Mouse (Mus musculus) spleen, embryonic (tissue): ENCODE results near the gene Ppp1r36.
"Not testable (repeated sequence)": the region's sequence is repeated elsewhere in the genome, so short reads cannot be mapped to it uniquely, and the experiment has no call there.

Source experiments
- CTCF ChIA-PET: fragments of 350-600 bp; sonication (Branson Sonifier 250); formaldehyde crosslinking; loops from one replicate; lab custom pipeline; 2022; lab: Charles Lee

Gene Ppp1r36

GRCm38 (mm10) chr12:76392979-76393378 lies 24.4 kb upstream of the Ppp1r36 start:
- CTCF ChIA-PET, result no interaction called here

GRCm38 (mm10) chr12:76397281-76397680 lies 20.1 kb upstream of the Ppp1r36 start:
- CTCF ChIA-PET, result no interaction called here

DNA sequence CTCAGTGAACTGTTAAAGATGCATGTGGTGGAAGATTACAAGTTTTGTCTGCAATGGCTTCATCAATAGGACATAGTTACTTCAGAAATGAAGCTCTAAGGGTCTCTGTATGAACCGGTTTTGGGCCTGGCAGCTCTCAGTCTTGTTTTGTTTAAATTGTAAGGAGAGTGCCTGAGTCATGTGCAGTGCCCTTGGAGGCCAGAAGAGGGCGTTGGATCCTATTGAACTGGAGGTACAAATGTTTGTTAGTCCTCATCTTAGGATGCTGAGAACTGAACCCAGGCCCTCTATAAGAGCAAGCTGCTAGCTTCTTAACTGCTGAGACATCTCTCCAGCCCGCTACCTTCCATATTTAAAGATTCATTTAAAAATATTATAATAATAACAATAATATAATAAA lies 15.7 kb upstream of the Ppp1r36 start:
- CTCF ChIA-PET, result no interaction called here

GRCm38 (mm10) chr12:76402991-76403885 lies 14.1 kb upstream of the Ppp1r36 start:
- CTCF ChIA-PET, result no interaction called here

- CTCF ChIA-PET, result no interaction called here
Measured at GRCm38 (mm10) chr12:76403886-76404537, 13.3 kb upstream of the Ppp1r36 start, which contains the start of gene Hspa2. TSS of gene Hspa2 (plus strand) at chr12:76404176.

DNA sequence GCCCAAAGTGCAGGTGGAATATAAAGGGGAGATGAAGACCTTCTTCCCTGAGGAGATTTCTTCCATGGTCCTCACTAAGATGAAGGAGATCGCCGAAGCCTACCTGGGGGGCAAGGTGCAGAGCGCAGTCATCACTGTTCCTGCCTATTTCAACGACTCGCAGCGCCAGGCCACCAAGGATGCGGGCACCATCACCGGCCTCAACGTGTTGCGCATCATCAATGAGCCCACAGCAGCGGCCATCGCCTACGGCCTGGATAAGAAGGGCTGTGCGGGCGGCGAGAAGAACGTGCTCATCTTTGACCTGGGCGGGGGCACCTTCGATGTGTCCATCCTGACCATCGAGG lies 12.5 kb upstream of the Ppp1r36 start:
- CTCF ChIA-PET, result no interaction called here

DNA sequence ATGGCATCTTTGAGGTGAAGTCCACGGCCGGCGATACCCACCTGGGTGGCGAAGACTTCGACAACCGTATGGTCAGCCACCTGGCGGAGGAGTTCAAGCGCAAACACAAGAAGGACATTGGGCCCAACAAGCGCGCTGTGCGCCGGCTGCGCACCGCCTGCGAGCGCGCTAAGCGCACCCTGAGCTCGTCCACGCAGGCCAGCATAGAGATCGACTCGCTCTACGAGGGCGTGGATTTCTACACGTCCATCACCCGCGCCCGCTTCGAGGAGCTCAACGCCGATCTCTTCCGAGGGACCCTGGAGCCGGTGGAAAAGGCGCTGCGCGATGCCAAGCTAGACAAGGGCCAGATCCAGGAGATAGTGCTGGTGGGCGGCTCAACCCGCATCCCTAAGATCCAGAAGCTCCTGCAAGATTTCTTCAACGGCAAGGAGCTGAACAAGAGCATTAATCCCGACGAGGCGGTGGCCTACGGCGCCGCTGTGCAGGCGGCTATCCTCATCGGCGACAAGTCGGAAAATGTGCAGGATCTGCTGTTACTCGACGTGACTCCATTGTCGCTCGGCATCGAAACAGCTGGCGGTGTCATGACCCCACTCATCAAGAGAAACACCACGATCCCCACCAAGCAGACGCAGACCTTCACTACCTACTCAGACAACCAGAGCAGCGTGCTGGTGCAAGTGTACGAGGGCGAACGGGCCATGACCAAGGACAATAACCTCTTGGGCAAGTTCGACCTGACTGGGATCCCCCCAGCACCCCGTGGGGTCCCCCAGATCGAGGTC lies 12.0 kb upstream of the Ppp1r36 start:
- CTCF ChIA-PET, result interaction anchor here (0.6 kb wide), 1 partner anchor 886 kb away, joined by 4 read pairs; no protein-coding TSS in a partner anchor

DNA sequence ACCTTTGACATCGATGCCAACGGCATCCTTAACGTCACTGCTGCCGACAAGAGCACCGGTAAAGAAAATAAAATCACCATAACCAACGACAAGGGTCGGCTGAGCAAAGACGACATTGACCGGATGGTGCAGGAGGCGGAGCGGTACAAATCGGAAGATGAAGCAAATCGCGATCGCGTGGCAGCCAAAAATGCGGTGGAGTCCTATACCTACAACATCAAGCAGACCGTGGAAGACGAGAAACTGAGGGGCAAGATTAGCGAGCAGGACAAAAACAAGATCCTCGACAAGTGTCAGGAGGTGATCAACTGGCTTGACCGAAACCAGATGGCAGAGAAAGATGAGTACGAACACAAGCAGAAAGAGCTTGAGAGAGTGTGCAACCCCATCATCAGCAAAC lies 11.4 kb upstream of the Ppp1r36 start:
- CTCF ChIA-PET, result interaction anchor here (0.6 kb wide), 1 partner anchor 886 kb away, joined by 4 read pairs; no protein-coding TSS in a partner anchor

DNA sequence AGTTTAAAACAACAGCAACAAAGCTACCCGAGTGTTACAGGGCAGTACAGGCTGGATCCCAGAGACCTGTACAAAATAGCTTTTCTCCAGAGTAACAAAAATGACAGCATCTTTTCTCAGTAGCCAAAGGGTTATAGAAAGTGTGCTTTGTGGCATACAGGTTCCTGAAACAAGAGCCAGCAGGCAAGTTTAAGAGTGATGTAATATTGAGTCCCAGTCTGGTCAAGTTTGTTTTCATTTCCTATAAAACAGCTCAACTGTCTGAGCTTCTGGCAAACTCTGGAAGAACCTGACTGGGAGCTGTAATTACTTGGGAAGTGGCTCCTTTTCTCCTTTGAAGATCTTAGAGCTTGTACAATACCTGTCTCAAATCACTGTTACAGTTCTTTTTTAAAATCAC lies 10.2 kb upstream of the Ppp1r36 start:
- CTCF ChIA-PET, result interaction anchor here (0.6 to 0.9 kb wide), 2 partner anchors 113 to 148 kb away, joined by 3 to 5 read pairs; no protein-coding TSS in a partner anchor

GRCm38 (mm10) chr12:76409166-76409565 lies 8.2 kb upstream of the Ppp1r36 start:
- CTCF ChIA-PET, result no interaction called here

DNA sequence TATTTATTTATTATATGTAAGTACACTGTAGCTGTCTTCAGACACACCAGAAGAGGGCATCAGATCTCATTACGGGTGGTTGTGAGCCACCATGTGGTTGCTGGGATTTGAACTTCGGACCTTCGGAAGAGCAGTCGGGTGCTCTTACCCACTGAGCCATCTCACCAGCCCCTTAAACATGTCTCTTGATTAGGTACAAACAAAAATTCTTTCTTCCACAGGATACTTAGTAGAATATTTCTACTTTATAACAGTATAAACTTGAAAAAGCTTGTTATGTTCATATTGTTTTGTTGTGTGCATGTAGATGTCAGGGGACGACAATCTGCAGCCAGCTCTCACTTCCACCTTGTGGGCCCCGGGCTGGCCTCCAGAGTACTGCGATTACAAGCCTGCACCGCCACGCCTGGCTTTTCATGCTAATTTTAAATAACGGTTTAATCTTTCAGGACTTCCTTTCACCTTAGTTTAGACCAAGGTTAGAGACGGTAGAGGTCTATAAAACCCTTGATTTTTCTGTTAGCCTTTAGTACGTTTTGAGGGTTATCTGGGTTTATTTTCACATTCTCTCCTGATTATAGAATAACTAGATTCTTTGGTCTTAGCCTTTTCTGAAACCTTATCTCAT lies 1.8 kb upstream of the Ppp1r36 start:
- CTCF ChIA-PET, result interaction anchor here (1.0 kb wide), 1 partner anchor 61 kb away, joined by 3 read pairs; no protein-coding TSS in a partner anchor

DNA sequence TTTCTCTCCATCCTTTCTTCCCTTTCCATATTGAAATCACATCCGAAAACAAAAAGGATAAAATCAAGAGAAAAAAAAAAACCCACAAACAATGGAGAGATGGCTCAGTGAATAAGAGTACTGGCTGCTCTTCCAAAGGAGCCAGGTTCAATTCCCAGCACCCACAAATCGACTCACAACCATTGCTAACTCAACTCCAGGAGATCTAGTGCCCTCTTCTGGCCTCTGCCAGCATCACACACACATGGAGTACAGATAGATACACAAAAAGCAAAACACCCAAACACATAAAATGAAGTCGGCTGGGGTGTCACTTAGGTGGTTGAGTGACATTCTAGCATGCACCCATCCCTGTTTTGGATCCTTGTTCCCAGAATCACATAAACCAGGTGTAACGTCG lies 1.0 kb downstream of the Ppp1r36 start:
- CTCF ChIA-PET, result interaction anchor here (0.7 kb wide), 1 partner anchor 24 kb away, joined by 3 read pairs; no protein-coding TSS in a partner anchor

DNA sequence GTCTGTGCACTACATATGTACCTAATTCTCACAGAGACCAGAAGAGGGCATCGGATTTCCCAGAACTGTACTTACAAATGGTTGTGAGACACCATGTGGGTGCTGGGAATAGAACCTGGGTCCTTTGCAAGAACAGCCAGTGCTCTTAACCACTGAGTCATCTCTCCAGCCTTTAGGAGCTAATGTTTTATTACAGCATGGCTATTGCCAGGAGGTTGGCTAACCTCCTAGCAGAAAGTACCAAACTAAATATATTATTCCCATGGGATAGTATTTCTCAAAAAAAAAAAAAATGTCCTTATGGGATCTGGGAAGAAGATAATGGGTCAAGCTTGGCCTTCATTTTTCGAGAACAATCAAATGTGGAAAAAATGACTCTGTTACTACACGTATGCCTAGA lies 7.9 kb downstream of the Ppp1r36 start:
- CTCF ChIA-PET, result no interaction called here

DNA sequence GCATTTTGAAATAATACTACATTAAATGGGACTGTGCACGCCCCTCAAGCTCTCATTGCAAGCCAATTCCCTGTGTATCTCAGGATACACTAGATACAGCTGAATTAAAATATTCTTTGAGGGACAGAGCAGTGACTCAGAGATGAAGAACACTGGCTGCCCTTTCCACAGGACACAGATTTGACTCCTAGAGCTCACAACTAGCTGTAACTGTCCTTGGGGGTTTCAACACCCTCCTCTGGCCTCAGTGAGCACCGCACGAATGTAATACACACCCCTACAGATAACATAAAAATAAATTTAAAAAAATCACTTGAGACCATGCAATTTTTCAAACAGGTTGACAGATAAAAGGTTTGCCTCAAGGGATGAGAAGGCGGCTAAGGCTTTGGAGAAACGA lies 10.2 kb downstream of the Ppp1r36 start:
- CTCF ChIA-PET, result no interaction called here

- CTCF ChIA-PET, result interaction anchor here (0.5 to 0.6 kb wide), 2 partner anchors 25 to 31 kb away, joined by 3 to 6 read pairs; no protein-coding TSS in a partner anchor
Measured at GRCm38 (mm10) chr12:76430879-76431406, 13.6 kb downstream of the Ppp1r36 start.

- CTCF ChIA-PET, result no interaction called here
Measured at GRCm38 (mm10) chr12:76431431-76431830, 14.1 kb downstream of the Ppp1r36 start.

DNA sequence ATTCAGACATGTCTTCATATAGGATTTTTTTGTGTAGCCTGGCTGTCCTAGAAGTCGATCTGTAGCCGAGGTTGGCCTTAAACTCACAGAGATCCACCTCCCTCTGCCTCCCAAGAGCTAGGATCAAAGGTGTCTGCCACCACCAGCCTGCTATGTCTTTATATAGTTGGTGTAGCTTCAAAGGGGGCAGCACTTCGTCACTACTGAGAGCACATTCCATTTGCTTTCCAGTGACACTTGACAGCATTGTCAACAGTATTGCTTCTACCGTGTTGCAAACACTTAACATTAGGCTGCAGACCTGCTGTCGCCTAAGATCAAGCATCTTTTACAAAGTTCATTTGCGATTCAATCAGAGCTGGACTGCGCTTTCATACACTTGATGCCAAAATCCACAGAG lies 16.8 kb downstream of the Ppp1r36 start:
- CTCF ChIA-PET, result no interaction called here

- CTCF ChIA-PET, result no interaction called here
Measured at GRCm38 (mm10) chr12:76435084-76435483, 17.7 kb downstream of the Ppp1r36 start.

DNA sequence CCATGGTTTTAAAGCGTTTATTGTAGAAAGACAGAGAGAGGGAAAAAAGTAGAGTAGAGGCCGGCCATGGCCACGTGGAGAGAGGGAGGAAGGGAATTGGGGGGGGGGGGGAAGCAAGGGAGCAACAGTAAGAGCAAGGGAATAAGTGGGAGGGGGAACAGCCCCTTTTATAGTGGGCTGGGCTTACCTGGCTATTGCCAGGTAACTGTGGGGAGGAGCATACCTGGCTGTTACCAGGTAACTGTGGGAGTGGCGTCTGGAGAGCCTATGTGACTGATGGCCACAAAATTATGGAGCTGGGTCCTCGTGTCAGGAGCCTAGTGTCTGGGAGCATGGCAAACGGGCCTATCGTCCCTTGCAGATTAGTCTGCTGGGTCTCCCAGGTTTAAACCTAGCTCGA lies 18.2 kb downstream of the Ppp1r36 start:
- CTCF ChIA-PET, result interaction anchor here (0.7 kb wide), 1 partner anchor 63 kb away, joined by 8 read pairs; no protein-coding TSS in a partner anchor

GRCm38 (mm10) chr12:76443488-76443887 lies 26.1 kb downstream of the Ppp1r36 start:
- CTCF ChIA-PET, result not testable (repeated sequence)

DNA sequence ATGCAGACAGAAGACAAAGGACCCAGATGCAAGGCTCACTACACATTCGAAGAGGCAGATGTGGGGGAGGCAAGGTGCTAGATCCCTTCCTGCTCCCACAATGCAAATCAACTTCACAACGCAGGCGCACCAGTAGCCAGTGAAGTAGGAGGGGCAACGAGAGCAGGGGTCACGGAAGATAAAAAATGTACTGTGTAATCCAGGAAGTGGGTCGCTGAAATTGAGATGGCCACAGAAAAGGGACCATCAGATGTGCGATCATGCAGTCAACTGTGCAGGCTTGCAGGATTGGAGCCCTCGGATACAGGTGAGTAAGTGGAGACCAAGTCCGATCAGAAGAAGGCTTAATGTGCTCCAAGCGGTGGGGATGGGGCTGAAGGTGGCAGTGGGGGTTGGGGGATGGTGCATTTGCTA lies 27.0 kb downstream of the Ppp1r36 start:
- CTCF ChIA-PET, result no interaction called here
